Mouse (Mus musculus): ENCODE data around the gene Jchain. TPM values are rescaled to one million over a fixed set of nuclear protein-coding genes. Genes with fewer than 3 reads are reported as not detected.

Jchain gene
- 0.11 and 0.12 TPM in 2 replicates for polyA plus RNA-seq (2016; fragmentation: Nextera tagmentation; extraction: Ambion mirVana)

DNA sequence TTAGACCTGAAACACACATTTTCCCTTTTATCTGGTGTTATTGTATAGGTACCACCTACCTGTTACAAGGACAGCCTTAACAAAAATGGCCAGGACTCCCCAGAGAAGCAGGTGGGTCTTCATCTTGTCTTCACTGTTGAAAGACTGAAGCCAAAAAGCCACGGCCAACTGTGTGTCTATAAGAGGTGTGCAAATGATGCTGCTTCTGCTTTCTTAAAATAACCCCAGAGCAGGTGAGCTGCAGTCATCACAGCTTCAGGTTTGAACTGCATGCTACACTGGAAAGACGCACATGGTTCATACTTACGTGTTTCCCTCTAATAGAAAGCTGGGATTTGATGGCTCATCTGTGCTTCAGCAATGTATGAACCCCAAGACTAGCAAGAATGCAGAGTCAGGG, at the start of gene Jchain:
TSS of gene Jchain (minus strand) at position 235 of the 400 bp plus-strand sequence.
- no peak within 1 kb of the TSS for H3K4me2 ChIP-seq
- WGBS (ENCODE audit: insufficient replicate concordance), result 66% methylated on average over 3 of the region's 3 CpGs
- H3K9ac ChIP-seq, result no peak within 1 kb of the TSS
- no peaks in the 10 kb centered on the region for H3K27me3 ChIP-seq (replicated peaks)
- H3K9me3 ChIP-seq (replicated peaks), result no peaks in the 10 kb centered on the region
- no peak for ATAC-seq
- H3K36me3 ChIP-seq, result no peaks in the 10 kb centered on the region
- no peaks in the 10 kb centered on the region for H3K4me1 ChIP-seq
- H3K4me3 ChIP-seq, result no peak within 1 kb of the TSS
- H3K27ac ChIP-seq, result no peak within 1 kb of the TSS

- H3K27ac ChIP-seq, result no peak overlapping the region
- 54% methylated on average over 3 of the region's 3 CpGs for WGBS (ENCODE audit: insufficient replicate concordance)
- H3K27me3 ChIP-seq (replicated peaks), result no peaks in the 10 kb centered on the region
- no peaks in the 10 kb centered on the region for H3K9me3 ChIP-seq (replicated peaks)
- H3K4me1 ChIP-seq, result no peaks in the 10 kb centered on the region
- H3K36me3 ChIP-seq, result 0 out of 2 replicates have a peak, but pooled peaks cover 2% of the 10 kb centered on the region
- no peak for ATAC-seq
- no peak overlapping the region for H3K4me2 ChIP-seq
- no peak overlapping the region for H3K9ac ChIP-seq
- H3K4me3 ChIP-seq, result no peak overlapping the region
Observed at GRCm38 (mm10) chr5:88575506-88576338, 48.0 kb upstream of the Jchain start.

GRCm38 (mm10) chr5:88574829-88575228, 47.1 kb upstream of the Jchain start:
- ATAC-seq, result no peak
- Histone ChIP-seq H3K4me3 (no peak overlapping the region), H3K4me2 (no peak overlapping the region), H3K4me1 (no peaks in the 10 kb centered on the region), H3K27ac (no peak overlapping the region), H3K9me3 (replicated peaks) (no peaks in the 10 kb centered on the region), H3K27me3 (replicated peaks) (no peaks in the 10 kb centered on the region), H3K9ac (no peak overlapping the region), H3K36me3 (peaks cover 8% of the 10 kb centered on the region; the same call in 1 of the 2 replicates)
- 78% methylated on average over 3 of the region's 3 CpGs for WGBS (ENCODE audit: insufficient replicate concordance)

DNA sequence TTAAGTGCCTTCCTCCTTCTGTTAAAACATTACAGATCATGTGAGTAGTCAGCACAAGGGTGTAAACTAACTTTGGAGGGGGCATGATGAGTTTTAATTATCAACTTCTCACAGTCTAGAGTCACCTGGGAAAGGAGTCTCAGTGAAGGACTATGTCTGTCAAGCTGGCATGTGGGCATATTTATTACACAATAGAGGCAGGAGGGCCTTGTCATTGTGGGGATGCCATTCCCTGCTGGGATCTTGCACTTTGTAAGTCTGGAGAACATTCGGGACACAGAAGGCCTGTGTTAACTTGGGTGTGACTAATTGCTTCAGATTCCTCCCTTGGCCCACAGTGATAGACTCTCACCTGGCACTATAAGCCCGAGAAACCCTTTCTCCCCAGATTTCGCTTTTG, 41.9 kb upstream of the Jchain start:
- Histone ChIP-seq H3K9ac (no peak overlapping the region), H3K36me3 (peaks cover 8% of the 10 kb centered on the region; the same call in 1 of the 2 replicates), H3K4me1 (peaks cover 19% of the 10 kb centered on the region), H3K27ac (no peak overlapping the region), H3K4me3 (no peak overlapping the region), H3K4me2 (no peak overlapping the region), H3K27me3 (replicated peaks) (no peaks in the 10 kb centered on the region), H3K9me3 (replicated peaks) (no peaks in the 10 kb centered on the region)
- no peak for ATAC-seq
- WGBS (ENCODE audit: insufficient replicate concordance), result 86% methylated on average over 3 of the region's 3 CpGs

DNA sequence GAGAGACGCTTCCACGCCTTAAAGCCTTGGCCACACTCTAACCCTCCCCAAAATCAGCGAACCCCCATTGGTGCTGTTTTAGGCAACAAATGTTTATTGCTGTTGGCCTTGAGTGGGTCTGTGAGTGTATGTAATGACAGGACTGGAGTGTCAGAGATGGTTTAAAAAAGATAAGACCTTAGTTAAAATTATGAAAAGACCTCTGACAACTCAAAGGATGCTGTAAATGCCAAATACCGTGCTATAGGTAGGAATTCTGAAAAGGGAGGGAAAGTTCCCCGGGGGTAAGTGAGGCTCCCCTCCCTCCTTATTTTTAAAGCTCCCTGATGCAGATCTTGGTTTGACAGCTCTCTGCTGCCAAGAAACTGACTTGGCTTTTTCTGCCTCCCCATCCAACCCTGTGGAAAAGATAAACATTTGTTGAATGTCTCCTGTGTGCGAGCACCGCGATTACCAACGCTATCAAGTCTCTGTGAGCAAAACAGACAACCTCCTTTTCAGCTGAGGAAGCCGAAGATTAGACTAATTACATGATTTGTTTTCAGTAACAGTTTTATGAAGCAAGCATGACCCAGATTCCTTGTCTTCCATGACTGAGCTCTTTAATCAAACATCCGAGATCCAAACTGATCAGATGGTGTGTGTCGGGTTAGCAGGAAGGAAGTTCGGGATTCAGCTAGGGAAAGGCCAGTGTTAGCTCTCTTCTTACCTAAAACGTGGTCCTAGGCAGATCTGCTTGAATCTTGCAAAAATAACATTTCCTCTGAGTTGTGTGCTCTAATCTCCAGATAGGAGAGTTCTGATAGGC, 38.5 kb upstream of the Jchain start:
- H3K36me3 ChIP-seq, result peaks cover 8% of the 10 kb centered on the region; the same call in 1 of the 2 replicates
- peaks cover 27% of the 10 kb centered on the region for H3K4me1 ChIP-seq
- peak overlapping the region; percentile 100 for H3K4me2 ChIP-seq
- H3K4me3 ChIP-seq, result peak overlapping the region; percentile 89
- peak; percentile 46 for ATAC-seq
- H3K27ac ChIP-seq, result peak overlapping the region; percentile 84
- H3K27me3 ChIP-seq (replicated peaks), result no peaks in the 10 kb centered on the region
- peak overlapping the region; percentile 89 for H3K9ac ChIP-seq
- WGBS (ENCODE audit: insufficient replicate concordance), result 5% methylated on average over 14 of the region's 14 CpGs
- H3K9me3 ChIP-seq (replicated peaks), result no peaks in the 10 kb centered on the region

DNA sequence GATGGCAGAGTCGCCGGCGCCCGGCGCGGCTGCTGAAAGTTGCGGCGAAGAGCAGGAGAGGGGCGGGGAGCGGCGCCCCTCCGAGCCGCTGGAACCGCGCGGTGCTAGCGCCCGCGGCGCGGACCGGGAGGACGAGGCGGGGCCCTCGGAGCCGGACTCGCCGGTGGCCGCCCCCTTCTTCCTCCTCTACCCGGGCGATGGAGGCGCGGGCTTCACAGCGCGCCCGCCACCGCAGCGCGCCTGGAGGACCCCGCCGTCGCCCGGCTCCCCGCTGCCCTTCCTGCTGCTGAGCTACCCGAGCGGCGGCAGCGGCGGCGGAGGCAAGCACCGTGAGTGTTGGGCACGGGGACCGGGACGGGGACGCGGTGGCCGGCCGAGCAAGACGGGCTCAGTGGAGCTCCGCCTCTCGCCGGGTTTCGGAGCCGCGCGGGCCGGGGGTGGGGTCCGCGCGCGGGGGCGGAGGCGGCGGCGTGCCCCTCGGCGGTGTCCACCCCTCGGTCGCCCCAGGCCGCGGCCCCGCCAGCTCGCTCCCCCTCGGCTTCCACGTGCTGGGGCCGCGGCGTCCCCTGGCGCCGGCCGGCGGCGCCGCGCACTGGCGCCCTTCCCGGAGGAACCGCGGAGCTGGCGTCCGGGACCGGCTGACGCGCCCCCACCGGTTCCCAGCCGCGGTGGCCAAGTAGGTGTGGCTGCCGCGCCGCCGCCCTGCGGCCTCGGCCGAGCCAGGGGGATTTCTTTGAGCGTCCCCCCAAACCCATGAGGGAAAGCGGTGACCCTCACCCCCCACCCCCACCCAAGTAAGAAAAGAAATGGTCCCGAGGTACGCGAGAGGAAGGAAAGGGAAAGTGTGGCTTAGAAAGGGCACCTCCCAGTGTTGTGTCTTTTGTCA, 37.7 kb upstream of the Jchain start:
- Histone ChIP-seq H3K9me3 (replicated peaks) (no peaks in the 10 kb centered on the region), H3K9ac (peak overlapping the region; percentile 89), H3K4me1 (peaks cover 27% of the 10 kb centered on the region), H3K4me3 (peak overlapping the region; percentile 89), H3K27ac (peak overlapping the region; percentile 84), H3K27me3 (replicated peaks) (no peaks in the 10 kb centered on the region), H3K4me2 (peak overlapping the region; percentile 100), H3K36me3 (peaks cover 4% of the 10 kb centered on the region; the same call in 1 of the 2 replicates)
- ATAC-seq, result peak; percentile 74
- under 1% methylated on average over 93 of the region's 119 CpGs for WGBS (ENCODE audit: insufficient replicate concordance)

DNA sequence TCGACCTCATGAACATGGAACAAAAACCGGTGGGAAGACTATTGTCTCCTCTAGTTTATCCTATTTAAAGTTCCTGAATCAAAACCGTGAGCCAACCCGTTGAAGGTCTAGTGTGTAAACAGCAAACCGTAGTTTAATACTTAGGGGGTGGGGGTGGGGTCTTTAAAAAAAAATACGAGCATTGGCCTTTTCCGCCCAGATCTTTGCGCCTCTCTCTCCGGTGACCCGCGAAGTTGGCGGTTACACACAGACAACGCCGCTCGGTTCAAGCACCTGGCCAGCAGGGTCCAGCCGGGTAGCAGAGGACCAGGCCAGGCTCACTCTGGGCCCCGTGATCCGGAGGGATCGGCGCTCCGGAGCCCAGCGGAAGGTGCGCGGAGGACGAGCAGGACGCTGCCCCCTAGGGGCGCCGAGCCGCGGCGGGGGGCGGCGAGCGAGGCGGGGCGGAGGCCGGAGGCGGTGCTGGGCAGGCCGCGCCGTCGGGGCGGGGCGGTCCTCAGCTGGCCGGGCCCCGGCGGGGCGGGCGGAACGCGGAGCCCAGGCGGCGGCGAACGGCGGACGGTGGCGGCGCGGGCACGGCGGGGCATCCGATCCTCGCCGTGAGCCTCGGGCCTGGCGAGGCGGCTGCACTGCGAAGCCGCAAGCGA, 36.9 kb upstream of the Jchain start, which contains the start of gene Rufy3:
TSS of gene Rufy3 (plus strand) at position 540 of the 647 bp plus-strand sequence.
- peak within 1 kb of the TSS; percentile 89 for H3K9ac ChIP-seq
- no peaks in the 10 kb centered on the region for H3K36me3 ChIP-seq
- H3K4me3 ChIP-seq, result peak within 1 kb of the TSS; percentile 89
- peak within 1 kb of the TSS; percentile 100 for H3K4me2 ChIP-seq
- no peaks in the 10 kb centered on the region for H3K27me3 ChIP-seq (replicated peaks)
- peaks cover 27% of the 10 kb centered on the region for H3K4me1 ChIP-seq
- ATAC-seq, result peak; percentile 90
- H3K27ac ChIP-seq, result peak within 1 kb of the TSS; percentile 84
- H3K9me3 ChIP-seq (replicated peaks), result no peaks in the 10 kb centered on the region
- WGBS (ENCODE audit: insufficient replicate concordance), result under 1% methylated on average over 57 of the region's 71 CpGs

DNA sequence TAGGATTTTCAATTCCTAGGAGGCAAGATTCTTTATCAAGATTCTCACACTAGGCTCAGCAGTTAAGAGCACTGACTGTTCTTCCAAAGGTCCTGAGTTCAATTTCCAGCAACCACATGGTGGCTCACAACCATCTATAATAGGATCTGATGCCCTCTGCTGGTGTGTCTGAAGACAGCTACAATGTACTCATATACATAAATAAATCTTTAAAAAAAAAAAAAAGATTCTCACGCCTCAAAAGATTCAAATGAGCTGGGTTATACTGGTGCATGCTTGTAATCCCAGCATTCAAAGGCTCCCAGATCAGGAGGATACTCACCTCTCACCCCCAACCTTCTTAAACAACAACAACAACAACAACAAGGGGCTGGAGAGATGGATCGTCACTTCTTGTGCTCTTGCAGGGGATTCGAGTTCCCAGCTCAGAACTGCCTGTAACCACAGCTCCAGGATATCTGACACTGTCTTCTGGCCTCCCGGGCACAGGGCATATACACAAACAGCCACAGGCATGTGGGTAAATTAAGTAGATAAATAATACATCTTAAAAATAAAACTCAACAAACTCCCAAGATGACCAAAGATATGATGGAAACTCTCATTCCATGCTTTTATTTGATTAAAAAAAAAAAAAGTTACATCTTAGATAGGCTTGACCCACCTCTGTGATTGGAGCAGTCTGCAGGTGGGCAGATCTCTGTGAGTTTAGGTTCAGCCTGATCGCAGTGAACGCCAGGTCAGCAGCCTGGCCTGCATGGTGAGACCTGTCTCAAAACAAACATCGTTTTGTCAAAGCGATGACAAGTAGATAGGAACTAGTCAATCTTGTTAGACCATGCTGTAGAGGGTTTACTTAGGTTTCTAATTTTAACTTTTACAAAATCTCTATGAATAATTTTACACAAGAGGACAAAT, 35.4 kb upstream of the Jchain start:
- H3K27me3 ChIP-seq (replicated peaks), result no peaks in the 10 kb centered on the region
- no peak overlapping the region for H3K27ac ChIP-seq
- no peaks in the 10 kb centered on the region for H3K36me3 ChIP-seq
- H3K4me3 ChIP-seq, result no peak overlapping the region
- no peak for ATAC-seq
- H3K9me3 ChIP-seq (replicated peaks), result no peaks in the 10 kb centered on the region
- H3K4me1 ChIP-seq, result peaks cover 27% of the 10 kb centered on the region
- H3K9ac ChIP-seq, result no peak overlapping the region
- no peak overlapping the region for H3K4me2 ChIP-seq
- WGBS (ENCODE audit: insufficient replicate concordance), result 59% methylated on average over 8 of the region's 8 CpGs

- WGBS (ENCODE audit: insufficient replicate concordance), result 72% methylated on average over 9 of the region's 9 CpGs
- no peak overlapping the region for H3K27ac ChIP-seq
- no peaks in the 10 kb centered on the region for H3K9me3 ChIP-seq (replicated peaks)
- H3K4me2 ChIP-seq, result no peak overlapping the region
- H3K9ac ChIP-seq, result no peak overlapping the region
- peaks cover 30% of the 10 kb centered on the region for H3K4me1 ChIP-seq
- H3K36me3 ChIP-seq, result no peaks in the 10 kb centered on the region; the same call in 1 of the 2 replicates
- no peaks in the 10 kb centered on the region for H3K27me3 ChIP-seq (replicated peaks)
- no peak overlapping the region for H3K4me3 ChIP-seq
- ATAC-seq, result no peak
Observed at GRCm38 (mm10) chr5:88561080-88561814, 33.6 kb upstream of the Jchain start.

GRCm38 (mm10) chr5:88558991-88559390, 31.3 kb upstream of the Jchain start:
- H3K36me3 ChIP-seq, result peaks cover 10% of the 10 kb centered on the region
- H3K4me2 ChIP-seq, result no peak overlapping the region
- peaks cover 25% of the 10 kb centered on the region for H3K4me1 ChIP-seq
- no peak overlapping the region for H3K27ac ChIP-seq
- no peaks in the 10 kb centered on the region for H3K9me3 ChIP-seq (replicated peaks)
- no peak overlapping the region for H3K9ac ChIP-seq
- no peaks in the 10 kb centered on the region for H3K27me3 ChIP-seq (replicated peaks)
- WGBS (ENCODE audit: insufficient replicate concordance), result 48% methylated on average over 1 of the region's 1 CpGs
- no peak for ATAC-seq
- no peak overlapping the region for H3K4me3 ChIP-seq

Measured in liver, embryonic 12.5 days (tissue).